Mouse (Mus musculus): ENCODE results near the gene Gtsf1l. TPM values are rescaled to one million over a fixed set of nuclear protein-coding genes. Genes with fewer than 3 reads are reported as not detected.

Gtsf1l gene
- polyA plus RNA-seq (2015; fragmentation: Nextera tagmentation; extraction: Ambion mirVana): not detected in 2 replicates

DNA sequence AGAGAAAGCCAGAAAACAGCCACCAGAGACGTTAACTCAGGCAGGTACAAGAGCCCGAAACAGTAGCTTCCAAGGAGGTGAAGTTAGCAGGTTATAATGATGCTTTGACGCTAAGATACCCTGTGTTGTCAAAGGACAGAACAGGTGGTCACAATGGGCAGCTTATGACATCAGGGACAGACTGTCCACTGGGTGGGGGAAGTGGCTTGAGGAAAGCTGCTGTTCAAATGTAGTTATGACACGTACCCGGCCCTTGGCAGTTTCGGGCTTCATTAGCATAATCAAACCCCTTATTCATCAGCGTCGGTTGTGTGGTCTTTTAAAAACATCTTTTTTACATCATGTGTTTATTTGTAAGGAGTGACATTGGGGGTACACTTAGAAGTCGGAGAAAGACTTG, at the start of gene Gtsf1l:
Gene Gtsf1l (minus strand): TSS at position 128 of the 400 bp plus-strand sequence.
- Histone ChIP-seq H3K9ac (ENCODE audit: low read length) (no peak within 1 kb of the TSS), H3K27ac (ENCODE audit: low read length) (no peak within 1 kb of the TSS), H3K9me3 (replicated peaks; ENCODE audit: control insufficient read depth, low read length) (no peaks in the 10 kb centered on the region), H3K27me3 (ENCODE audit: control insufficient read depth, insufficient read depth, low read length) (no peaks in the 10 kb centered on the region), H3K4me3 (ENCODE audit: low read length) (no peak within 1 kb of the TSS), H3K4me1 (ENCODE audit: control insufficient read depth, insufficient read depth, low read length) (no peaks in the 10 kb centered on the region), H3K36me3 (ENCODE audit: control insufficient read depth, insufficient read depth) (0 out of 2 replicates have a peak, but pooled peaks cover 2% of the 10 kb centered on the region), H3K4me2 (ENCODE audit: low read depth, low read length) (no peak within 1 kb of the TSS)
- no peak for ATAC-seq (replicated peaks; ENCODE audit: extremely low read depth, insufficient read depth, low FRiP score)
- 75% methylated on average over 9 of the region's 9 CpGs for WGBS

- Histone ChIP-seq H3K27ac (ENCODE audit: low read length) (no peak overlapping the region), H3K27me3 (ENCODE audit: control insufficient read depth, insufficient read depth, low read length) (0 out of 2 replicates have a peak, but pooled peaks cover 2% of the 10 kb centered on the region), H3K9ac (ENCODE audit: low read length) (no peak overlapping the region), H3K4me3 (ENCODE audit: low read length) (no peak overlapping the region), H3K4me1 (ENCODE audit: control insufficient read depth, insufficient read depth, low read length) (no peaks in the 10 kb centered on the region), H3K4me2 (ENCODE audit: low read depth, low read length) (no peak overlapping the region), H3K36me3 (ENCODE audit: control insufficient read depth, insufficient read depth) (no peaks in the 10 kb centered on the region), H3K9me3 (replicated peaks; ENCODE audit: control insufficient read depth, low read length) (peaks cover 6% of the 10 kb centered on the region; the same call in 1 of the 2 replicates)
- no peak for ATAC-seq (replicated peaks; ENCODE audit: extremely low read depth, insufficient read depth, low FRiP score)
Measured at GRCm38 (mm10) chr2:163136996-163137395, 49.3 kb upstream of the Gtsf1l start.

- 83% methylated on average over 6 of the region's 6 CpGs for WGBS
- Histone ChIP-seq H3K4me1 (ENCODE audit: control insufficient read depth, insufficient read depth, low read length) (no peaks in the 10 kb centered on the region), H3K36me3 (ENCODE audit: control insufficient read depth, insufficient read depth) (no peaks in the 10 kb centered on the region), H3K27me3 (ENCODE audit: control insufficient read depth, insufficient read depth, low read length) (no peaks in the 10 kb centered on the region), H3K4me3 (ENCODE audit: low read length) (no peak overlapping the region), H3K9me3 (replicated peaks; ENCODE audit: control insufficient read depth, low read length) (peaks cover 6% of the 10 kb centered on the region; the same call in 1 of the 2 replicates), H3K27ac (ENCODE audit: low read length) (no peak overlapping the region), H3K4me2 (ENCODE audit: low read depth, low read length) (no peak overlapping the region), H3K9ac (ENCODE audit: low read length) (no peak overlapping the region)
- no peak for ATAC-seq (replicated peaks; ENCODE audit: extremely low read depth, insufficient read depth, low FRiP score)
Measured at GRCm38 (mm10) chr2:163135931-163136330, 48.3 kb upstream of the Gtsf1l start.

DNA sequence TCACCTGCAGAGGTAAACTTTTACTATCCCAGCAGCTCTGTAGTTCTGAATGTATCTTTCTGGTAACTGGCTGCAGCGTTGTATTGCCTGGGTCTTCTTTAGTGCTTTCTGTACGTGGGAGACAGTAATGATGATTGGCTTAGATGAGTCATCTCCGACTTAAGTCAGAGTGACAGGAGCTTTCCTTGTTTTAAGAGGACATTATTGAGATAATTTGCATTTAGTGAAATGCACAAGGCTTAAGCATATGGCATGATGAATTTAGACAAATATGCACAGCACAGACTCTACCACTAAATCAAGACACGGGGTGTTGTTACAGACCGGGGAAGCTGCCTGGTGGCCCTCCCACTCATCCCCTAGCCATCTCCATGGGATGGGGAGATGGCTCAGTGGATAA, 44.7 kb upstream of the Gtsf1l start:
- Histone ChIP-seq H3K4me3 (ENCODE audit: low read length) (no peak overlapping the region), H3K9me3 (replicated peaks; ENCODE audit: control insufficient read depth, low read length) (no peaks in the 10 kb centered on the region), H3K36me3 (ENCODE audit: control insufficient read depth, insufficient read depth) (no peaks in the 10 kb centered on the region), H3K9ac (ENCODE audit: low read length) (no peak overlapping the region), H3K4me1 (ENCODE audit: control insufficient read depth, insufficient read depth, low read length) (no peaks in the 10 kb centered on the region), H3K27me3 (ENCODE audit: control insufficient read depth, insufficient read depth, low read length) (no peaks in the 10 kb centered on the region), H3K4me2 (ENCODE audit: low read depth, low read length) (no peak overlapping the region), H3K27ac (ENCODE audit: low read length) (no peak overlapping the region)
- 84% methylated on average over 5 of the region's 5 CpGs for WGBS
- ATAC-seq (replicated peaks; ENCODE audit: extremely low read depth, insufficient read depth, low FRiP score): no peak

DNA sequence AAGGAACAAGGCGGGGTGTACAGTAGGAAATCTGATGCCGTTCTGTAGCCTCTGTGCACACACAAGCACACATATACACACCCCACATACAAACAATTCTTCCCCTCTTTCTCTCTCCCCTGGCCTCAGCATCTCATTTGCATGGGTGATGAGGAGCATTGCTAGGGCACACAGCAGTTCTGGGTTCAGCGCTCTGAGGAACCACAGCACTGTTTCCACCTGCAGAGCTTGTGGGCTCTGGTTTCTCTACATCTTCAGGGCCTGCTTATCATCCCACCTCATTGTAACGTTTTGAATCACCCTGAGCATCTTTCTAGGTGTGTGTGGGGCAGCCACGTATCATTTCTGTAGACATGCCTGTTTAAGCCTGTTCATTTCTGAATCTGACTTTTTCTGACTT, 43.2 kb upstream of the Gtsf1l start:
- no peaks in the 10 kb centered on the region for H3K27me3 ChIP-seq (ENCODE audit: control insufficient read depth, insufficient read depth, low read length)
- H3K4me1 ChIP-seq (ENCODE audit: control insufficient read depth, insufficient read depth, low read length): no peaks in the 10 kb centered on the region
- no peaks in the 10 kb centered on the region for H3K9me3 ChIP-seq (replicated peaks; ENCODE audit: control insufficient read depth, low read length)
- no peak overlapping the region for H3K9ac ChIP-seq (ENCODE audit: low read length)
- no peak overlapping the region for H3K27ac ChIP-seq (ENCODE audit: low read length)
- no peak overlapping the region for H3K4me2 ChIP-seq (ENCODE audit: low read depth, low read length)
- WGBS: 81% methylated on average over 5 of the region's 5 CpGs
- no peak for ATAC-seq (replicated peaks; ENCODE audit: extremely low read depth, insufficient read depth, low FRiP score)
- H3K4me3 ChIP-seq (ENCODE audit: low read length): no peak overlapping the region
- H3K36me3 ChIP-seq (ENCODE audit: control insufficient read depth, insufficient read depth): no peaks in the 10 kb centered on the region

- Histone ChIP-seq H3K9ac (ENCODE audit: low read length) (no peak overlapping the region), H3K9me3 (replicated peaks; ENCODE audit: control insufficient read depth, low read length) (no peaks in the 10 kb centered on the region), H3K4me3 (ENCODE audit: low read length) (no peak overlapping the region), H3K27me3 (ENCODE audit: control insufficient read depth, insufficient read depth, low read length) (peaks cover 9% of the 10 kb centered on the region), H3K4me2 (ENCODE audit: low read depth, low read length) (no peak overlapping the region), H3K4me1 (ENCODE audit: control insufficient read depth, insufficient read depth, low read length) (peaks cover 8% of the 10 kb centered on the region; the same call in 1 of the 2 replicates), H3K36me3 (ENCODE audit: control insufficient read depth, insufficient read depth) (no peaks in the 10 kb centered on the region), H3K27ac (ENCODE audit: low read length) (no peak overlapping the region)
- ATAC-seq (replicated peaks; ENCODE audit: extremely low read depth, insufficient read depth, low FRiP score): no peak
- WGBS: 78% methylated on average over 5 of the region's 5 CpGs
Measured at GRCm38 (mm10) chr2:163123496-163123895, 35.8 kb upstream of the Gtsf1l start.

GRCm38 (mm10) chr2:163122319-163122718, 34.7 kb upstream of the Gtsf1l start:
- ATAC-seq (replicated peaks; ENCODE audit: extremely low read depth, insufficient read depth, low FRiP score): peak; percentile 89
- no peaks in the 10 kb centered on the region for H3K9me3 ChIP-seq (replicated peaks; ENCODE audit: control insufficient read depth, low read length)
- peaks cover 8% of the 10 kb centered on the region; the same call in 1 of the 2 replicates for H3K4me1 ChIP-seq (ENCODE audit: control insufficient read depth, insufficient read depth, low read length)
- peaks cover 9% of the 10 kb centered on the region for H3K27me3 ChIP-seq (ENCODE audit: control insufficient read depth, insufficient read depth, low read length)
- no peaks in the 10 kb centered on the region for H3K36me3 ChIP-seq (ENCODE audit: control insufficient read depth, insufficient read depth)
- peak overlapping the region; percentile 39; the same call in 1 of the 2 replicates for H3K27ac ChIP-seq (ENCODE audit: low read length)
- peak overlapping the region; percentile 60 for H3K4me2 ChIP-seq (ENCODE audit: low read depth, low read length)
- peak overlapping the region; percentile 43 for H3K9ac ChIP-seq (ENCODE audit: low read length)
- H3K4me3 ChIP-seq (ENCODE audit: low read length): peak overlapping the region; percentile 36
- WGBS: 6% methylated on average over 9 of the region's 9 CpGs

DNA sequence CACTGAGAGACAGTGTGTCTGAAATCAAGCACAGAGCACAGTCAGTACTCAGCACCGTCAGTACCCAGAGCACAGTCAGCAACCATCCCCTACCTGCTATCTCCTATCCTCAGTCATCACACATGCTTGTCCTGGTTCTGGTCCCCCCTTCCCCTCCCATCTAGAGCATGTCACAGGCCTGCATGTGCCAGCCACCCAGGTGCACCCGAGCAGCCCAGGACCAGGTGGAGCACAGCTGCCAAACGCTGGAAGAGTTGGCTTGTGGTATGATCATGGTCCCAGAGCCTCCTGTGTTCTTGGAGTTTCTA, 33.7 kb upstream of the Gtsf1l start:
- no peak overlapping the region for H3K4me2 ChIP-seq (ENCODE audit: low read depth, low read length)
- 72% methylated on average over 3 of the region's 3 CpGs for WGBS
- ATAC-seq (replicated peaks; ENCODE audit: extremely low read depth, insufficient read depth, low FRiP score): 0 out of 2 replicates have a peak, but pooled peaks have one; percentile 5
- H3K9ac ChIP-seq (ENCODE audit: low read length): no peak overlapping the region
- H3K27ac ChIP-seq (ENCODE audit: low read length): no peak overlapping the region
- peaks cover 9% of the 10 kb centered on the region for H3K27me3 ChIP-seq (ENCODE audit: control insufficient read depth, insufficient read depth, low read length)
- H3K4me1 ChIP-seq (ENCODE audit: control insufficient read depth, insufficient read depth, low read length): peaks cover 8% of the 10 kb centered on the region; the same call in 1 of the 2 replicates
- no peaks in the 10 kb centered on the region for H3K36me3 ChIP-seq (ENCODE audit: control insufficient read depth, insufficient read depth)
- H3K9me3 ChIP-seq (replicated peaks; ENCODE audit: control insufficient read depth, low read length): no peaks in the 10 kb centered on the region
- no peak overlapping the region for H3K4me3 ChIP-seq (ENCODE audit: low read length)

GRCm38 (mm10) chr2:163120626-163121352, 33.1 kb upstream of the Gtsf1l start:
- H3K27me3 ChIP-seq (ENCODE audit: control insufficient read depth, insufficient read depth, low read length): peaks cover 9% of the 10 kb centered on the region
- H3K9ac ChIP-seq (ENCODE audit: low read length): no peak overlapping the region

More at GRCm38 (mm10) chr2:163120626-163121352, 33.1 kb upstream of the Gtsf1l start:
- Histone ChIP-seq H3K4me3 (ENCODE audit: low read length) (no peak overlapping the region), H3K4me2 (ENCODE audit: low read depth, low read length) (no peak overlapping the region), H3K27ac (ENCODE audit: low read length) (no peak overlapping the region), H3K4me1 (ENCODE audit: control insufficient read depth, insufficient read depth, low read length) (peaks cover 8% of the 10 kb centered on the region; the same call in 1 of the 2 replicates), H3K9me3 (replicated peaks; ENCODE audit: control insufficient read depth, low read length) (no peaks in the 10 kb centered on the region), H3K36me3 (ENCODE audit: control insufficient read depth, insufficient read depth) (no peaks in the 10 kb centered on the region)
- 60% methylated on average over 15 of the region's 15 CpGs for WGBS
- ATAC-seq (replicated peaks; ENCODE audit: extremely low read depth, insufficient read depth, low FRiP score): 0 out of 2 replicates have a peak, but pooled peaks have one; percentile 6
